Mouse (Mus musculus) intestine, postnatal 0 days (tissue): ENCODE results near the gene Tenm3. TPM values are rescaled to one million over a fixed set of nuclear protein-coding genes. Genes with fewer than 3 reads are reported as not detected.
"Not testable (repeated sequence)": the region's sequence is repeated elsewhere in the genome, so short reads cannot be mapped to it uniquely, and the experiment has no call there.

Experiments used
- ATAC-seq: fragments of 200-750 bp; cut with Nextera tagmentation; 2 replicates; pipeline ENCODE4 v1.8.0; 2017; ENCODE audit warnings: mild to moderate bottlenecking, moderate TSS enrichment, moderate library complexity
- H3K27ac ChIP-seq: fragments of 300-500 bp; sonication (generic); 2 replicates; pipeline ENCODE4 v1.5.1; 2014; ENCODE audit warnings: mild to moderate bottlenecking, low read depth, low read length, moderate library complexity
- H3K27me3 ChIP-seq: fragments of 300-500 bp; sonication (generic); replicated peaks from 2 replicates; pipeline ENCODE4 v1.6.1; 2014; ENCODE audit warnings: low read length, mixed read lengths; ENCODE audit not compliant: control insufficient read depth, insufficient read depth
- H3K36me3 ChIP-seq: fragments of 300-500 bp; sonication (generic); 2 replicates; pipeline ENCODE4 v1.6.1; 2014; ENCODE audit warnings: mild to moderate bottlenecking, moderate library complexity; ENCODE audit not compliant: control insufficient read depth, insufficient read depth
- H3K4me1 ChIP-seq: fragments of 300-500 bp; sonication (generic); replicated peaks from 2 replicates; pipeline ENCODE4 v1.6.1; 2014; ENCODE audit warnings: antibody characterized with exemption, low read length, mixed read lengths; ENCODE audit not compliant: control insufficient read depth, insufficient read depth
- H3K4me2 ChIP-seq: fragments of 300-500 bp; sonication (generic); replicated peaks from 2 replicates; pipeline ENCODE4 v1.6.1; 2014; ENCODE audit warnings: low read depth, mild to moderate bottlenecking, moderate library complexity
- H3K4me3 ChIP-seq: fragments of 300-500 bp; sonication (generic); 2 replicates; pipeline ENCODE4 v1.5.1; 2014; ENCODE audit warnings: low read depth, low read length
- H3K9ac ChIP-seq: fragments of 300-500 bp; sonication (generic); 2 replicates; pipeline ENCODE4 v1.6.1; 2014; ENCODE audit warnings: mild to moderate bottlenecking, low read depth, low read length
- H3K9me3 ChIP-seq: fragments of 300-500 bp; sonication (generic); 2 replicates; pipeline ENCODE4 v1.6.1; 2016; ENCODE audit warnings: mixed run types; ENCODE audit not compliant: control insufficient read depth
- CTCF ChIP-seq: sonication (generic); IDR thresholded peaks from 2 replicates; pipeline ENCODE4 v1.5.1; 2016; ENCODE audit warnings: low read depth, mild to moderate bottlenecking, control low read depth, antibody characterized with exemption, moderate library complexity
- WGBS: fragments of 180-500 bp; shearing (Covaris S2); extraction: QIAGEN DNeasy Blood & Tissue Kit; methylation state at CpG from one replicate; pipeline ENCODE4 v1.1.7; 2014; 5-methylcytosine and 5-hydroxymethylcytosine counted together
- polyA plus RNA-seq: library from polyadenylated mRNA; unstranded; fragments of >200 nt; fragmentation: Nextera tagmentation; extraction: Ambion mirVana; gene quantifications from 2 replicates; pipeline ENCODE4 v1.2.1, GENCODE M21; 2015

The Tenm3 gene
- polyA plus RNA-seq, 1 experiment from 2014 or later: 5.3 TPM

GRCm38 (mm10) chr8:48203161-48203560 lies 640.6 kb downstream of the Tenm3 start:
- Histone ChIP-seq H3K27me3 (no peaks in the 10 kb centered on the region), H3K27ac (no peak overlapping the region), H3K4me3 (no peak overlapping the region), H3K36me3 (no peaks in the 10 kb centered on the region), H3K4me2 (no peak overlapping the region), H3K4me1 (no peaks in the 10 kb centered on the region), H3K9me3 (no peaks in the 10 kb centered on the region), H3K9ac (no peak overlapping the region)
- 51% methylated on average over 6 of the region's 6 CpGs for WGBS
- ATAC-seq: no peak
- no peak for TF ChIP-seq CTCF

GRCm38 (mm10) chr8:48202632-48203031 lies 641.1 kb downstream of the Tenm3 start:
- WGBS: 68% methylated on average over 3 of the region's 3 CpGs
- Histone ChIP-seq H3K27ac (no peak overlapping the region), H3K4me1 (no peaks in the 10 kb centered on the region), H3K9me3 (no peaks in the 10 kb centered on the region), H3K36me3 (no peaks in the 10 kb centered on the region), H3K4me3 (no peak overlapping the region), H3K9ac (no peak overlapping the region), H3K27me3 (no peaks in the 10 kb centered on the region), H3K4me2 (no peak overlapping the region)
- ATAC-seq: no peak
- no peak for TF ChIP-seq CTCF

- Histone ChIP-seq H3K4me2 (no peak overlapping the region), H3K36me3 (no peaks in the 10 kb centered on the region), H3K27me3 (no peaks in the 10 kb centered on the region), H3K4me3 (no peak overlapping the region), H3K9me3 (no peaks in the 10 kb centered on the region), H3K9ac (no peak overlapping the region), H3K27ac (no peak overlapping the region), H3K4me1 (no peaks in the 10 kb centered on the region)
- WGBS: 92% methylated on average over 9 of the region's 9 CpGs
- TF ChIP-seq CTCF: no peak
- ATAC-seq: no peak
These were observed 644.6 kb downstream of the Tenm3 start for GRCm38 (mm10) chr8:48199171-48199570.

GRCm38 (mm10) chr8:48195971-48196370 lies 647.8 kb downstream of the Tenm3 start:
- Histone ChIP-seq H3K36me3 (no peaks in the 10 kb centered on the region), H3K27ac (no peak overlapping the region), H3K9ac (no peak overlapping the region), H3K4me3 (no peak overlapping the region), H3K4me2 (no peak overlapping the region), H3K27me3 (no peaks in the 10 kb centered on the region), H3K4me1 (no peaks in the 10 kb centered on the region), H3K9me3 (no peaks in the 10 kb centered on the region)
- no peak for TF ChIP-seq CTCF
- WGBS: 96% methylated on average over 9 of the region's 9 CpGs
- ATAC-seq: no peak

GRCm38 (mm10) chr8:48188586-48188985 lies 655.2 kb downstream of the Tenm3 start:
- Histone ChIP-seq H3K4me2 (no peak overlapping the region), H3K36me3 (no peaks in the 10 kb centered on the region), H3K4me3 (no peak overlapping the region), H3K27me3 (no peaks in the 10 kb centered on the region), H3K4me1 (no peaks in the 10 kb centered on the region), H3K27ac (no peak overlapping the region), H3K9ac (no peak overlapping the region), H3K9me3 (no peaks in the 10 kb centered on the region)
- no peak for ATAC-seq
- WGBS: 95% methylated on average over 12 of the region's 12 CpGs
- TF ChIP-seq CTCF: no peak

- H3K4me1 ChIP-seq: no peaks in the 10 kb centered on the region
- 0 out of 2 replicates have a peak, but pooled peaks cover 9% of the 10 kb centered on the region for H3K9me3 ChIP-seq
- TF ChIP-seq CTCF: no peak
- H3K4me2 ChIP-seq: no peak overlapping the region
- H3K27me3 ChIP-seq: no peaks in the 10 kb centered on the region
- H3K4me3 ChIP-seq: no peak overlapping the region
- no peaks in the 10 kb centered on the region for H3K36me3 ChIP-seq
- H3K27ac ChIP-seq: no peak overlapping the region
- no peak overlapping the region for H3K9ac ChIP-seq
- ATAC-seq: no peak
- WGBS: 90% methylated on average over 7 of the region's 7 CpGs
These were observed 660.0 kb downstream of the Tenm3 start for GRCm38 (mm10) chr8:48183758-48184157.

GRCm38 (mm10) chr8:48181000-48181399 lies 662.8 kb downstream of the Tenm3 start:
- no peak overlapping the region for H3K4me3 ChIP-seq
- no peaks in the 10 kb centered on the region for H3K27me3 ChIP-seq
- no peak for ATAC-seq
- no peak overlapping the region for H3K27ac ChIP-seq
- no peak overlapping the region for H3K4me2 ChIP-seq
- H3K4me1 ChIP-seq: no peaks in the 10 kb centered on the region
- 97% methylated on average over 3 of the region's 3 CpGs for WGBS
- no peaks in the 10 kb centered on the region for H3K36me3 ChIP-seq
- H3K9me3 ChIP-seq: 0 out of 2 replicates have a peak, but pooled peaks cover 9% of the 10 kb centered on the region
- H3K9ac ChIP-seq: no peak overlapping the region
- no peak for TF ChIP-seq CTCF

- 64% methylated on average over 9 of the region's 9 CpGs for WGBS
- not testable (repeated sequence) for H3K27me3 ChIP-seq, H3K4me2 ChIP-seq, H3K4me3 ChIP-seq, H3K36me3 ChIP-seq, ATAC-seq, H3K4me1 ChIP-seq, H3K9ac ChIP-seq, H3K27ac ChIP-seq, H3K9me3 ChIP-seq
These were observed 663.6 kb downstream of the Tenm3 start for GRCm38 (mm10) chr8:48180146-48180545.
